Mouse (Mus musculus): Measurements from ENCODE around the gene Sec63.
A peak's percentile ranks its signal among the peaks of the same experiment; 100 is the strongest.

Sec63 gene

GRCm38 (mm10) chr10:42830007-42830406 lies 68.7 kb downstream of the Sec63 start:
- DNase-seq (ENCODE audit: low spot score in 2 of 2), result no peak

GRCm38 (mm10) chr10:42830409-42830808 lies 69.1 kb downstream of the Sec63 start:
- no peak for DNase-seq (ENCODE audit: low spot score in 2 of 2)

GRCm38 (mm10) chr10:42832677-42833076 lies 71.4 kb downstream of the Sec63 start:
- DNase-seq (ENCODE audit: low spot score in 2 of 2), result no peak

- no peak for DNase-seq (ENCODE audit: low spot score in 2 of 2)
Observed at GRCm38 (mm10) chr10:42833871-42834727, 72.8 kb downstream of the Sec63 start.

- no peak for DNase-seq (ENCODE audit: low spot score in 2 of 2)
Observed at GRCm38 (mm10) chr10:42838106-42838505, 76.8 kb downstream of the Sec63 start.

- DNase-seq (ENCODE audit: low spot score in 2 of 2), result no peak
Observed at GRCm38 (mm10) chr10:42838736-42839135, 77.4 kb downstream of the Sec63 start.

- no peak for DNase-seq (ENCODE audit: low spot score in 2 of 2)
Observed at GRCm38 (mm10) chr10:42840036-42840435, 78.7 kb downstream of the Sec63 start.

- no peak for DNase-seq (ENCODE audit: low spot score in 2 of 2)
Observed at GRCm38 (mm10) chr10:42841531-42842195, 80.4 kb downstream of the Sec63 start.

GRCm38 (mm10) chr10:42842358-42842757 lies 81.1 kb downstream of the Sec63 start:
- peak; percentile 44 to 57 for DNase-seq (ENCODE audit: low spot score in 2 of 2)

GRCm38 (mm10) chr10:42843416-42843815 lies 82.1 kb downstream of the Sec63 start:
- no peak for DNase-seq (ENCODE audit: low spot score in 2 of 2)

GRCm38 (mm10) chr10:42845480-42845879 lies 84.2 kb downstream of the Sec63 start:
- no peak for DNase-seq (ENCODE audit: low spot score in 2 of 2)

- no peak for DNase-seq (ENCODE audit: low spot score in 2 of 2)
Observed at GRCm38 (mm10) chr10:42848179-42849080, 87.1 kb downstream of the Sec63 start.

- no peak for DNase-seq (ENCODE audit: low spot score in 2 of 2)
Observed at GRCm38 (mm10) chr10:42849081-42849400, 87.7 kb downstream of the Sec63 start.

GRCm38 (mm10) chr10:42854838-42855237 lies 93.5 kb downstream of the Sec63 start:
- no peak for DNase-seq (ENCODE audit: low spot score in 2 of 2)

- DNase-seq (ENCODE audit: low spot score in 2 of 2), result no peak
Observed at GRCm38 (mm10) chr10:42855250-42855649, 94.0 kb downstream of the Sec63 start.

GRCm38 (mm10) chr10:42856574-42856973 lies 95.3 kb downstream of the Sec63 start:
- DNase-seq (ENCODE audit: low spot score in 2 of 2), result no peak

GRCm38 (mm10) chr10:42857021-42857420 lies 95.7 kb downstream of the Sec63 start:
- no peak for DNase-seq (ENCODE audit: low spot score in 2 of 2)

GRCm38 (mm10) chr10:42859781-42860158 lies 98.5 kb downstream of the Sec63 start:
- no peak for DNase-seq (ENCODE audit: low spot score in 2 of 2)

- DNase-seq (ENCODE audit: low spot score in 2 of 2), result peak in 1 of 2 experiments; percentile 14
Observed at GRCm38 (mm10) chr10:42860159-42860911, 99.0 kb downstream of the Sec63 start, which contains the start of gene Scml4. Gene Scml4, plus strand, starts transcription at chr10:42860370.

GRCm38 (mm10) chr10:42861446-42861845 lies 100.2 kb downstream of the Sec63 start:
- DNase-seq (ENCODE audit: low spot score in 2 of 2), result no peak

GRCm38 (mm10) chr10:42862102-42862740 lies 100.9 kb downstream of the Sec63 start:
- no peak for DNase-seq (ENCODE audit: low spot score in 2 of 2)

All from frontal cortex, postnatal 25 days (tissue).